Mouse (Mus musculus): ENCODE results near the gene Megf6.

Gene Megf6

GRCm38 (mm10) chr4:154170506-154171150 lies at the start of gene Megf6:
Gene Megf6 (plus strand): TSS chr4:154170730.
- DNase-seq (ENCODE audit: low spot score), result no peak

DNA sequence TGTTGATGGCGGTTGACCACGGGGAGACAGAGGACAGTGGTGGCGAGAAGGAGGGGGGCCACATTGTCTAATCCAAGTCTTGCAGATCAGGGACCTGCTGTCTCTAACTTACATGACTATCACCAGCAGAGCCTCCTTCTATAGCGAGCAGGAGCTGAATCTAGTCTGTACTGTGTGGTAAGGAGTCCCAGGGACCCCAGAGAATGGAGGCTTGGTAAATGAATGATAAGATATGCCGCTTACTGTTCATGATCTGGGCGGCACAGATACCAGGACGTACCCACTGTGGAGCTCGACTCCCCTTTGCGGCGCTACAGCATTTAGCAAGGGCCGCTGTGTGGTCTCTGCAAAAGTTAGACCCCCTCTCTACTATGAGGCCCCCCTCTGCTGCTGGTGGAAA lies 48.7 kb upstream of the Megf6 start:
- no peak for DNase-seq (ENCODE audit: low spot score)

- DNase-seq (ENCODE audit: low spot score), result no peak
Observed at GRCm38 (mm10) chr4:154122374-154122773, 48.2 kb upstream of the Megf6 start.

- DNase-seq (ENCODE audit: low spot score), result no peak
Observed at GRCm38 (mm10) chr4:154123553-154123952, 47.0 kb upstream of the Megf6 start.

DNA sequence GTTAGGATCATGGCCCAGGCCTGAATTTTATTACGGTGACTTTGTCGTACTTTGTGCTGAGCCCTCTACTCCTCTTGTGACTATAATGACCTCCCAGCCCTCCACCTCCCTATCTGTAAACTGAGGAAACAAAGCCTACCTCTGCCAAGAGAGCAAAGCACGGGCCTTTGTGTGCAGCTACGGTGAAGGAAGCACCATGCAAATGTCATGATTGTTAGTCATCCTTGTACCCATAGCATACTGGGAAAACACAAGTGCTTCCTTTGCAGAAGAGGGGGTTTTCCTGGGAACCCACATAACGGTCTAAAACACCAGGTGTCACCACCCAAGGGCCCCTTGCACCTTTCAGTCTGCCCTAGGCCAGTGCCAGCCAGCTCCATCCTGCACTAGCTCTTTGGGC lies 45.3 kb upstream of the Megf6 start:
- no peak for DNase-seq (ENCODE audit: low spot score)

DNA sequence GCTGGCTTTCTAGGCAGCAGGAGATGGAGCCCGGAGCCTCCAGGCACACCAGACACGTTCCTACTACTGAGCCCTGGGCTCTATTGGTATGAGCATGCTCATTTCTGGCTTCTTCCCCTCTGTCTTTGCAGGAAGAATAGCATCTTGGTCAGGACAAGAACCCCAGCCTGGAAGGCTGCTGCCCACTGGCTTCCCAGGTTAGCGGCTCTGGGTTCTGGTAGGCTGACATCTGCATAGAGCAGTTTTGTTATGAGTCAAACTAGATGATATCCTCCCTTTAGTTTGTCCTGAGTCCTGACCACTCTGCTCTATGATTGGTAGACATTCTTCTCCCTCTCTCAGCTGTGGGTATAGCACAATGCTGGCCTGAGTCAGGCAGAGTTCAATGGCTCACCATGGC lies 43.3 kb upstream of the Megf6 start:
- no peak for DNase-seq (ENCODE audit: low spot score)

DNA sequence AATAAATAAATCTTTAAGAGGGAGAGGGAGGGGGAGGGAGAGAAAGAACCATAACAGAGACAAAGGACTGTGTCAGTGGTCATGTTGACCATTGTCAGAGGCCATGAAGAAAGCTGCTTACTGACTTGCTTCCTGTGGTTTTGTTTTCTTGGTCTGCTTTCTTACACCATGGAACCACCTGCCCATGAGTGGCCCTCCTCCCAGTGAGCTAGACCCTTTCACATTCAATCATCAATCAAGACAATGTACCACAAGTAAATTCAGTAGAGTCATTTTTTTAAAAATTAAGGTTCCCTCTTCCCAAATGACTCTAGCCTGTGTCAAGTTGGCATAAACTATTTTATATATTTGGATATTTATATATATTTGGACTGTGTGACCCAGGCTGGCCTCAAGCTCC lies 40.6 kb upstream of the Megf6 start:
- no peak for DNase-seq (ENCODE audit: low spot score)

- no peak for DNase-seq (ENCODE audit: low spot score)
Observed at GRCm38 (mm10) chr4:154131894-154132293, 38.6 kb upstream of the Megf6 start.

DNA sequence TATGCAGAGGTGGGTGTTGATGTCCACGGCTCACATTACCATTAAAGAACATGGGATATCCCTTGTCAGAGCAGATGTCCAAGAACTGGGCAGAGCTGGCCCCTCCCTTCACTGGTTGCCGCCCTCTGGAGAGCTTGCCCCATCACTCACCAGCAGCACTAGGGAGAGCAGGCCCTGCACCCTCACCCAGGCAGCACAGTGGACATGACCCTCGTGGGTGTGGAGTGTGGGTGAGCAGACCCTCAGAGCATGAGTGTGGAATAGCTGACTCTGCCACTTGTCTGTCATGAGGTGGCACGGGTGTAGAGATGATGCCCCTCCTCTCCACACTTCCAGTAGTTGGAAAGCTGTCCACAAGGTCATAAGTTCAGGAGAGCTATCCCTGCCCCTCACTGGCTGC lies 35.7 kb upstream of the Megf6 start:
- DNase-seq (ENCODE audit: low spot score), result no peak

GRCm38 (mm10) chr4:154137139-154137538 lies 33.4 kb upstream of the Megf6 start:
- no peak for DNase-seq (ENCODE audit: low spot score)

- no peak for DNase-seq (ENCODE audit: low spot score)
Observed at GRCm38 (mm10) chr4:154139671-154140181, 30.8 kb upstream of the Megf6 start.

- DNase-seq (ENCODE audit: low spot score), result no peak
Observed at GRCm38 (mm10) chr4:154140182-154140212, 30.5 kb upstream of the Megf6 start, which contains the start of gene Trp73. Gene Trp73 (minus strand): TSS chr4:154140208.

DNA sequence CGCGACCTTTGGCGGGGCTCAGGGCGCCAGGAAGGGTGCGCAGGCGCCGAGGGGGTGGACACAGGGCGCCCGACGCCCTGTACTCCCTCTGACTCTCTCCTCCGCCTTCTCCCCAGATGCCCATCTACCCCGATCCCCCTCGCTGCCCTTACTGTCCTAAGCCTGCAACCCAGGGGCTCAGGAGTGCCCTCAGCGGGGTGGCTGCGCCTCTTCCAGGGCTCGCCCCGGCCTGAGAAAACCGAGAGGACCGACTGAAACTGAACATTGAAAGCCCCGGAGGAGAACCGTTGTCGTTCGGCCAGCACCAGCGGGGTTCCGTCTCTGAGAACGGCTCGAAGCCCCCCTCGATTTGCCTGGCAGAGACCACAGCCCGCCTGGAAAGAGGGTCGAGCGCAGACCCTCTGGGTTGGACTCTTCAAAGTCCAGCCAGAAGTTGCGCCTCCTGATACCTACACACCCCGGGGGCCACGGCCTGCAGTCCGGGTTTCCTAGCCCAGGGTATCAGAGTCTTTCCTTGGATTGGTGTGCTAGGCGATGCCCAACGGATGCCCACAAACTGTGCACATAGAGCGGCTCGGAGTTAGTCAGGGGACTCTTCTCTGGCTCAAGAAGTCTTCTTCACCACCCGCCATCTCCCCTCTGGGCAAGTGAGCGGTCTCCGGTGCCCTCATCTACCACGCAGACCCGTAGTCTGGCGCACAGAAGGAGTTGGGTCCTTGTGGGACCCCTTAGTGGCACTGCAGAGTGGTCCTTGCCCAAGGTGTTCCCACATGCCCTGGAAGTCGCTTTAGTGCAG lies 30.1 kb upstream of the Megf6 start:
- no peak for DNase-seq (ENCODE audit: low spot score)

DNA sequence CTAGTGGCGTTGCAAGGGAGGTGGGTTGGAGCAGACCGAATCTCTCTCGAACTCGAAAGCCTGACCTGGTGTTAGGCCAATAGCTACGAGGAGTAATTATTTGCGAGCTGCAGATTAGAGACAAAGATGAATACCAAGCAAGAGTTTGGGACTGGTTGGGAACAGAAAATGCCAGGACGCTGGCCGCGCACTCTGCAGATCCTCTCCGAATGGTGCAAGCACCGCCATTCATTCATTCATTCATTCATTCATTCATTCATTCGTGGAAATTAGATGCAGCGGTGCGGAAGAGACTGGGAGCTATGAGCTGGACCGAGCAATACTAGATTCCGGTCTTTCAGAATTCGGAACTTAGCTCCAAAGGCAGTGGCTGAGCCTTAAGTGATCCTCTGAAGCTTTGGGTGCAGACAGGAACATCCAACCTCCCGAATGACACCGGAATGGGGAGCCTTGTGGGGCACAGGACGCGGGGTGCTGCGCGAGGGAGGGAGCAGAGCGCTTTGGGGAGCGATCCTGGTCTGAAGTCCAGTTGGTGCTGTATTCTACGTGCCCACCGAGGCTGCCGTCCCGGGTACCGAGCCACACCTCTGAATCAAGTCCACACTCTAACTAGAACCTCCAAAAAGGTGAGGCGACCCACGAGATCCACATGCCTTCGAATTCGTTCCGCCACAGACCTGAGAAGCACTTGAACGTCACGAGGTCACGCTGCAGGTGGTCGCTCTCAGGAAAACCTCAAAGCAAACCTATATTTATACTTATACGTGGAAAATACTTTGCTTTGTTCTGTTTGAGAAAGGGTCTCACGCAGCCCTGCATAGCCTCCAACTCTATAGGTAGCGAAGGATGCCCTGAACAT lies 29.3 kb upstream of the Megf6 start:
- no peak for DNase-seq (ENCODE audit: low spot score)

GRCm38 (mm10) chr4:154142211-154143040 lies 28.1 kb upstream of the Megf6 start, which contains the start of gene Wrap73:
Gene Wrap73 (plus strand): TSS chr4:154142372.
- DNase-seq (ENCODE audit: low spot score), result peak; percentile 92

DNA sequence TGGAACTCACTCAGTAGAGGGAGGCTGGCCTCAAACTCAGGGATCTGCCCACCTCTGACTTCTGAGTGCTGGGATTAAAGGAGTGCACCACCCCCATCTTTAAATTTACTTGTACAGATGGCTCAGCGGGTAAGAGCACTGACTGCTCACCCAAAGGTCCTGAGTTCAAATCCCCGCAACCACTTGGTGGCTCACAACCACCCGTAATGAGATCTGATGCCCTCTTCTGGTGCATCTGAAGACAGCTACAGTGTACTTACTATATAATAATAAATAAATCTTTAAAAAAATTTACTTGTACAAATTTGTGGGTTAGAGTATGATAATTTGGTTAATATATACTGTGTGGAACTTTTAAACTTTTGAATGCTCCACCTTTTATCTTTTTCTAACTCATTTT lies 25.8 kb upstream of the Megf6 start:
- DNase-seq (ENCODE audit: low spot score), result no peak

DNA sequence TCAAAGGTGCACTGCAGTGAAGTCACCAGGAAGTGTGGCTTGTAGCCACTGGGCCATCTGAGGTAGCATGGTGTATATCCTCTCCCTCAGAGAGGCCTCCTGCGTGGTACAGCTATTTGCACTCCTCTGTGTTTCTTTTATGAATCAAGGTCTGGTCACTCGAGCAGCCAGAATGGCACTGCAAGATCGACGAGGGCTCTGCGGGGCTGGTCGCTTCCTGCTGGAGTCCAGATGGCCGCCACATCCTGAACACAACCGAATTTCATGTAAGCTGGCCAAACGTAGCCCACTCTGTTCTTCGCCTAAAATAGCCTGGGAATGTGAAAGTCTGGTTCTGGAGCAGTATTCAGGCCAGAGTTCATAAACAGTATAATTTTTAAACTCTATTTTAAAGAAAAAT lies 24.2 kb upstream of the Megf6 start:
- no peak for DNase-seq (ENCODE audit: low spot score)

DNA sequence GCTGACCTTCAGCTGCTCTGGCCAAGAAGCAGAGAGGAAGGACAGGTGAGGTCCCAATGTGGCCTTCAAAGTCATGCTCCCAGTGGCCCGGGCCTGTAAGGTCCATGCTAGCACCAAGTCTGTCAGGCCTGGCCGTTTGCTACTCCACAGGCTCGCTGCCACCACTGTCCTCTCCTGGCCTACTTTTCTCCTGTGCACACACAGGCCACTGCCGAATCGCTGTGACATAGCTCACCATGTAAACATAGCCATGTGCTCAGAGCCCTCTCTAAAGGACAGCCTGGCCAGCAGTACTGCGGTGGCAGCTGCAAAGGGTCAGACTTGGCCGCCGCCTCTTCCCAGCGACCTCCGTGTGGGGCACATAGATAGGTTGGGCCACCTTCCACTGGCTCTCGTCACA lies 16.4 kb upstream of the Megf6 start:
- DNase-seq (ENCODE audit: low spot score), result no peak

DNA sequence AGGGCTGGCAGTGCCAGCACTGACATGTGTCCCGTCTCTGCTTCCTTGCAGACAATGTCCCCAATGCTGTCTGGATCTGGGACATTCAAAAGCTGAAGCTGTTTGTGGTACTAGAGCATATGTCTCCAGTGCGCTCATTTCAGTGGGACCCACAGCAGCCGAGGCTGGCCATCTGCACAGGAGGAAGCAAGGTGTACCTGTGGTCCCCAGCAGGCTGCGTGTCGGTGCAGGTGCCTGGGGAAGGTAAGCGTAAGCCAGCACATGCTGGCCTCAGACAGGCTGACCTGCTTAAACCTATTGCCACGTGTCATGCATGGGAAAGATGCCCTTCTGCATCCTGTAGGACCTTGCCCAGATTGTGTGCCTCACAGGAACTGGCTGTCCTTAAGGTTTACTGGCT lies 14.5 kb upstream of the Megf6 start:
- no peak for DNase-seq (ENCODE audit: low spot score)

- DNase-seq (ENCODE audit: low spot score), result no peak
Observed at GRCm38 (mm10) chr4:154157970-154158662, 12.4 kb upstream of the Megf6 start.

DNA sequence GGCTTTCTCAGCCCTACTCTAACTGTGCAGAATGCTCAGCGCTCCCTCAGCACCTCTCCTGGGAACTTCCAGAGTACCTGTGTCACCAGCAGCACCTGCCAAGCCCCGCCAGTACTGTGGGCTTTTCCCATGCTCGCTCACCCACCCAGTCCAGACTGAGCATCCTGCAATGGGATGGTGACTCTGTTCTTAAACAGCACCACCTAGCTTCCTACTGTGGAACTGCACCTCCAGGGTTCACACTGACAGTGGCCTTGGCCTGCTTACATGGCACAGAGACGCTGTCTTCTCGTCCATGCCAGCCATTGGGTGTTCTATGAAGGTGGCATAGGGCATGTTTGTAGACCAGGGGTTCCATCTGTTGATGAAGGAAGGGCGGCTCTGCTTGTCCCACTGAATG lies 11.5 kb upstream of the Megf6 start:
- peak; percentile 91 for DNase-seq (ENCODE audit: low spot score)
